20 mouse cellular contexts compared by ENCODE assay signal in genomic region chr19:4189051-4189620, GRCm38 (mm10). TPM values are rescaled to one million over a fixed set of nuclear protein-coding genes. Genes with fewer than 3 reads are reported as not detected.
DNase-seq lines count a peak whose midpoint lies in the region; ATAC-seq and TF ChIP-seq lines count a peak whose summit lies in the region.
"Had no signal": no experiment of that assay in that cellular context is flagged by ENCODE, and none has a peak within 500 bp of the region (broad histone marks: within the 10 kb centered on the region; RNA-seq: fewer than 3 reads in every experiment).

No protein-coding gene starts in this region.

- WGBS in heart, embryonic 12.5 days = 86% methylated on average over 12 of the region's 12 CpGs
- WGBS in thymus, adult 2 months = 11% methylated on average over 12 of the region's 12 CpGs
- WGBS in bone marrow, adult 2 months = 34% methylated on average over 12 of the region's 12 CpGs

- no peak for ATAC-seq in heart, embryonic 12.5 days (ENCODE audit: insufficient number of reproducible peaks, low FRiP score)
- ATAC-seq: forebrain, embryonic 15.5 days; intestine, embryonic 15.5 days had no signal

- H3K9me3 ChIP-seq in heart, embryonic 12.5 days (replicated peaks) = no peaks in the 10 kb centered on the region
- H3K9me3 ChIP-seq: forebrain, embryonic 15.5 days; hindbrain, embryonic 15.5 days; intestine, embryonic 15.5 days; midbrain, embryonic 12.5 days had no signal

- H3K27me3 ChIP-seq in heart, embryonic 12.5 days (replicated peaks) = no peaks in the 10 kb centered on the region
- no peaks in the 10 kb centered on the region for H3K27me3 ChIP-seq in thymus, adult 2 months (ENCODE audit: control insufficient read depth, insufficient read depth, low read length)
- H3K27me3 ChIP-seq: forebrain, embryonic 15.5 days; hindbrain, embryonic 15.5 days; intestine, embryonic 15.5 days; midbrain, embryonic 12.5 days had no signal

- TF ChIP-seq POLR2A in thymus, adult 2 months (IDR thresholded peaks at IDR 0.05; ENCODE audit: control insufficient read depth, extremely low read depth, insufficient read depth, low read length, poor library complexity) = 0 out of 2 replicates have a peak, but pooled peaks have one; percentile 19
- no peak for TF ChIP-seq POLR2A in bone marrow, adult 2 months (IDR thresholded peaks at IDR 0.05; ENCODE audit: borderline replicate concordance, control insufficient read depth, low read depth, low read length)

- no peak overlapping the region for H3K9ac ChIP-seq in heart, embryonic 12.5 days
- H3K9ac ChIP-seq: forebrain, embryonic 15.5 days; hindbrain, embryonic 15.5 days; intestine, embryonic 15.5 days; midbrain, embryonic 12.5 days had no signal

- no peak overlapping the region for H3K27ac ChIP-seq in heart, embryonic 12.5 days (ENCODE audit: poor library complexity, severe bottlenecking)
- H3K27ac ChIP-seq in thymus, adult 2 months (ENCODE audit: control insufficient read depth, insufficient read depth, low read length) = peak overlapping the region; percentile 30
- H3K27ac ChIP-seq in bone marrow, adult 2 months (ENCODE audit: control insufficient read depth, insufficient read depth, low read depth, low read length, poor library complexity) = no peak overlapping the region
- H3K27ac ChIP-seq: forebrain, embryonic 15.5 days; hindbrain, embryonic 15.5 days; intestine, embryonic 15.5 days; midbrain, embryonic 12.5 days had no signal

- H3K4me2 ChIP-seq in heart, embryonic 12.5 days = no peak overlapping the region
- H3K4me2 ChIP-seq: forebrain, embryonic 15.5 days; hindbrain, embryonic 15.5 days; intestine, embryonic 15.5 days; midbrain, embryonic 12.5 days had no signal

- peaks cover 62% of the 10 kb centered on the region for H3K4me1 ChIP-seq in heart, embryonic 12.5 days (replicated peaks)
- peaks cover 66% of the 10 kb centered on the region for H3K4me1 ChIP-seq in thymus, adult 2 months (replicated peaks; ENCODE audit: control insufficient read depth, insufficient read depth, low read length)
- H3K4me1 ChIP-seq in bone marrow, adult 2 months (ENCODE audit: control insufficient read depth, insufficient read depth, low read length) = peaks cover 22% of the 10 kb centered on the region; the same call in 1 of the 2 replicates

- H3K4me3 ChIP-seq in heart, embryonic 12.5 days = no peak overlapping the region
- H3K4me3 ChIP-seq in thymus, adult 2 months (ENCODE audit: control insufficient read depth, insufficient read depth, low read length) = peak overlapping the region; percentile 96
- H3K4me3 ChIP-seq in bone marrow, adult 2 months (replicated peaks; ENCODE audit: control insufficient read depth, low read depth, low read length) = peak overlapping the region; percentile 29
- H3K4me3 ChIP-seq: forebrain, embryonic 15.5 days; hindbrain, embryonic 15.5 days; intestine, embryonic 15.5 days; midbrain, embryonic 12.5 days had no signal

- peak; percentile 93 for DNase-seq in heart, adult 11 months
- DNase-seq in thymus, adult 2 months = no peak
- no peak for DNase-seq in thymus, adult 18-20 months
- peak; percentile 47 to 62 for DNase-seq in thymus, postnatal 36 days
- DNase-seq in embryo, embryonic 11 days = no peak
- DNase-seq: adrenal gland, adult 2 months; cerebellum, adult 8-10 months; gastrocnemius, postnatal 10 days; heart, adult 18-20 months; kidney, adult 8-10 months; kidney, postnatal 10 days; left cerebral cortex, postnatal 4 days; liver; lung, postnatal 10 days had no signal

- TF ChIP-seq CTCF in thymus, adult 2 months (IDR thresholded peaks at IDR 0.05; ENCODE audit: borderline replicate concordance, control insufficient read depth, extremely low read depth, insufficient read depth, low read length, poor library complexity) = no peak
- TF ChIP-seq CTCF in bone marrow, adult 2 months (IDR thresholded peaks at IDR 0.05; ENCODE audit: control insufficient read depth, insufficient read depth, low read length) = no peak

- H3K36me3 ChIP-seq in heart, embryonic 12.5 days = peaks cover 11% of the 10 kb centered on the region
- H3K36me3 ChIP-seq in thymus, adult 2 months (ENCODE audit: control insufficient read depth, insufficient read depth, low read length) = peaks cover 24% of the 10 kb centered on the region

RNA-seq across cellular contexts. Expression of gene Tbc1d10c, which starts 1.9 kb away (rescaled TPM):
- 1.5 and 1.6 TPM in 2 replicates for polyA plus RNA-seq in heart, embryonic 12.5 days (2016; fragmentation: Nextera tagmentation; extraction: Ambion mirVana)
- 622 and 718 TPM in 2 replicates for polyA plus RNA-seq in thymus, adult 2 months (2012; rRNA removed)
- polyA plus RNA-seq in bone marrow, adult 2 months (2011; ENCODE audit: insufficient read depth, insufficient read length, low replicate concordance, missing spikeins) = 64.3 and 168 TPM in 2 replicates

RNA-seq across cellular contexts. Expression of gene Ppp1ca, which starts 2.7 kb away (rescaled TPM):
- polyA plus RNA-seq in heart, embryonic 12.5 days (2016; fragmentation: Nextera tagmentation; extraction: Ambion mirVana) = 627 and 649 TPM in 2 replicates
- polyA plus RNA-seq in thymus, adult 2 months (2012; rRNA removed) = 897 and 1,014 TPM in 2 replicates
- 121 and 204 TPM in 2 replicates for polyA plus RNA-seq in bone marrow, adult 2 months (2011; ENCODE audit: insufficient read depth, insufficient read length, low replicate concordance, missing spikeins)

RNA-seq across cellular contexts. Expression of gene Rad9a, which starts 12.3 kb away (rescaled TPM):
- polyA plus RNA-seq in heart, embryonic 12.5 days (2016; fragmentation: Nextera tagmentation; extraction: Ambion mirVana) = 22.6 and 23.1 TPM in 2 replicates
- polyA plus RNA-seq in thymus, adult 2 months (2012; rRNA removed) = 119 and 143 TPM in 2 replicates
- polyA plus RNA-seq in bone marrow, adult 2 months (2011; ENCODE audit: insufficient read depth, insufficient read length, low replicate concordance, missing spikeins) = 24.2 and 39.8 TPM in 2 replicates

RNA-seq across cellular contexts. Expression of gene Carns1, which starts 13.9 kb away (rescaled TPM):
- 2.5 and 3.6 TPM in 2 replicates for polyA plus RNA-seq in heart, embryonic 12.5 days (2016; fragmentation: Nextera tagmentation; extraction: Ambion mirVana)
- polyA plus RNA-seq in thymus, adult 2 months (2012; rRNA removed) = 92.9 and 95.5 TPM in 2 replicates
- 23.3 and 52.9 TPM in 2 replicates for polyA plus RNA-seq in bone marrow, adult 2 months (2011; ENCODE audit: insufficient read depth, insufficient read length, low replicate concordance, missing spikeins)

RNA-seq across cellular contexts. Expression of gene Clcf1, which starts 24.9 kb away (rescaled TPM):
- polyA plus RNA-seq in heart, embryonic 12.5 days (2016; fragmentation: Nextera tagmentation; extraction: Ambion mirVana) = 1.3 and 1.4 TPM in 2 replicates
- polyA plus RNA-seq in thymus, adult 2 months (2012; rRNA removed) = 32.9 and 36.1 TPM in 2 replicates
- polyA plus RNA-seq in bone marrow, adult 2 months (2011; ENCODE audit: insufficient read depth, insufficient read length, low replicate concordance, missing spikeins) = 10.3 and 25.4 TPM in 2 replicates

Comparison
In these comparisons a context has a peak if more than half of its experiments do, and no peak if none do; other contexts are left out.
1. DNase-seq: peak in heart, adult 11 months (single experiment) and thymus, postnatal 36 days (2 of 2); none in thymus, adult 2 months (single experiment), thymus, adult 18-20 months (0 of 2) and embryo, embryonic 11 days (single experiment).
2. RNA of gene Tbc1d10c, which starts 1.9 kb away (polyA plus RNA-seq): 622 to 718 TPM in thymus, adult 2 months and 64.3 to 168 TPM in bone marrow, adult 2 months; 1.5 to 1.6 TPM in heart, embryonic 12.5 days; every median in the first group is over 10 times any median in the second.